Mouse (Mus musculus): ENCODE measurements around the gene Rab23.

GRCm38 (mm10) chr1:33755799-33756198 is 36.1 kb downstream of the Rab23 start:
- no peak for TF ChIP-seq CTCF (IDR thresholded peaks at IDR 0.05; ENCODE audit: low read depth)
- TF ChIP-seq EP300 (IDR thresholded peaks at IDR 0.05; ENCODE audit: low read depth): no peak
